Mouse (Mus musculus): Measurements from ENCODE around the gene Ctrb1. TPM values are rescaled to one million over a fixed set of nuclear protein-coding genes. Genes with fewer than 3 reads are reported as not detected.

Ctrb1 gene
- polyA plus RNA-seq, 1 experiment, result 0.29 TPM

DNA sequence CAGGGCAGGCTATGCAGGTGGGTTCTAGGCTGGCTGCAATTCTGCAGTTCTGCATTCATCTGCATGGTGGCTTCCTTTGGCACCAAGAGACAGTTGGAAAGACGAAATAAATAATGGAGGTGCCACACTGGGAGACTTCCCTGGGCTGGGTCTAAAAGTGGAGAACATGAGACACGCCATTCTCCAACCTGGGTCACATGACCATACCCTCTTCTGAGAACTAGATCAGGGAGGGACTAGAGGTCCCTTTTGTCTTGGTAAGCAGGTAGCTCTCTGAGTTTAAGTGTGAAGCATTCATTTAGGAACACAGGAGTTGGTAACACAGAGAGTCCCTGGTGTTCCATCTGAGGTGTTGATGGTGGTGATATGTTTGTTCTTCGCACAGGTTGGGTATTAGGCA, 9.4 kb upstream of the Ctrb1 start:
- no peak overlapping the region for H3K4me3 ChIP-seq (replicated peaks; ENCODE audit: insufficient read depth, low read depth, low read length)
- H3K4me1 ChIP-seq (ENCODE audit: control insufficient read depth, insufficient read depth, low read length), result peaks cover 8% of the 10 kb centered on the region
- H3K27me3 ChIP-seq (ENCODE audit: control insufficient read depth, insufficient read depth, low read length), result no peaks in the 10 kb centered on the region
- no peak overlapping the region for H3K27ac ChIP-seq (ENCODE audit: insufficient read depth, low read length)
- TF ChIP-seq POLR2A (IDR thresholded peaks at IDR 0.05; ENCODE audit: borderline replicate concordance, insufficient read depth, low read length) (no peak), CTCF (IDR thresholded peaks at IDR 0.05; ENCODE audit: borderline replicate concordance, insufficient read depth, low read depth, low read length) (no peak)
- WGBS, result 75% methylated on average over 3 of the region's 3 CpGs
- no peak for DNase-seq

DNA sequence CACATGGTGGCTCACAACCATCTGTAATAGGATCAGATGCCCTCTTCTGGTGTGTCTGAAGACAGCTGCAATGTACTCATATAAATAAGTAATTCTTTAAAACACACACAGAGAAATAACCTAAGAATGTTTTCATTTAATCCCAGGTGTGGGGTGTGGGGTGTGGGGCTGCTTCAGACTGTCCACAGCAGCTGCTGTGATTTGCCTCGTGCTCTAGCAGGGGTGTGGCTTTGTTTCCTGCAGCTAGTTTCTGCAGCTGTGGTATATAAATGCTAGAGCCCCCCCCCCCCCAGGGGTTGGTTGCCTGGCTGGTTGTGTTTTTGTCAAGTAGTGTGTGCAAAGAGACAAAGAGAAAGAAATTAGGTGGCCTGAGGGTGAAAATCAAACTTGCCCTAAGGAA, 8.2 kb upstream of the Ctrb1 start:
- Histone ChIP-seq H3K27me3 (ENCODE audit: control insufficient read depth, insufficient read depth, low read length) (no peaks in the 10 kb centered on the region), H3K27ac (ENCODE audit: insufficient read depth, low read length) (no peak overlapping the region), H3K4me3 (replicated peaks; ENCODE audit: insufficient read depth, low read depth, low read length) (no peak overlapping the region), H3K4me1 (ENCODE audit: control insufficient read depth, insufficient read depth, low read length) (no peaks in the 10 kb centered on the region)
- DNase-seq, result no peak
- TF ChIP-seq CTCF (IDR thresholded peaks at IDR 0.05; ENCODE audit: borderline replicate concordance, insufficient read depth, low read depth, low read length) (no peak), POLR2A (IDR thresholded peaks at IDR 0.05; ENCODE audit: borderline replicate concordance, insufficient read depth, low read length) (no peak)
- 38% methylated on average over 1 of the region's 1 CpGs for WGBS

DNA sequence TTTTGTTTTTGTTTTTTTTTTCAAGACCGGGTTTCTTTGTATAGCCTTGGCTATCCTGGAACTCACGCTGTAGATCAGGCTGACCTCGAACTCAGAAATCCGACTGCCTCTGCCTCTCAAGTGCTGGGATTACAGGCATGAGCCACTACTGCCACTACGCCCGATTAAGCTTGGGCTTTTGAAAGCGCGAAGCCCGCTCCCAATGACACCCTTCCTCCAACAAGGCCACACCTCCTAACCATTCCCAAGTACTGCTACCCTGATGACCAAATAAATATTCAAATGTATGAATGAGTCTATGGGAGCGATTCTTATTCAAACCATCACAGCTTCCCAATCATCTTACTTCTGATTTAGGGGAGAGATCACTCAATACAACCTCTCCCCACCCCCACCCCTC, 6.8 kb upstream of the Ctrb1 start:
- H3K4me3 ChIP-seq (replicated peaks; ENCODE audit: insufficient read depth, low read depth, low read length), result no peak overlapping the region
- no peaks in the 10 kb centered on the region for H3K4me1 ChIP-seq (ENCODE audit: control insufficient read depth, insufficient read depth, low read length)
- WGBS, result 80% methylated on average over 10 of the region's 10 CpGs

DNA sequence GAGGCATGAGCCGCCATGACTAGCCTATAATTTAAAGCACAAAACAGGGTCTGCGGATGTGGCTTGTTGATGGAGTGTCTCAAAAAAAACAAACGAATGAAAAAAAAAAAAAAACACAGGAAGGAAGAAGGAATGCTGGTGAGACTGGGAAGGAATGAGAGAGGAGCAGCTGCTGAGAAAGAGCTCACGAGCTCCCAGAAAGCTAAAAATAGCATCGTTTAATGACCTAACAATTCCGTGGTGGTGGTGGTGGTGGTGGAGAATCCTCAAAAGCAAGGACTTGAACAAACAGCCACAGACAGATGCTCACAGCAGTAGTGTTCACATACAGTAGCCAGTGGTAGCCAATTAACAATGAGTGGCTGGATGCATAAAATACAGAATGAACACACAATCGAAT, 4.6 kb upstream of the Ctrb1 start:
- no peak overlapping the region for H3K27ac ChIP-seq (ENCODE audit: insufficient read depth, low read length)
- DNase-seq, result no peak
- no peaks in the 10 kb centered on the region for H3K27me3 ChIP-seq (ENCODE audit: control insufficient read depth, insufficient read depth, low read length)
- WGBS, result 53% methylated on average over 7 of the region's 7 CpGs
- TF ChIP-seq CTCF (IDR thresholded peaks at IDR 0.05; ENCODE audit: borderline replicate concordance, insufficient read depth, low read depth, low read length) (no peak), POLR2A (IDR thresholded peaks at IDR 0.05; ENCODE audit: borderline replicate concordance, insufficient read depth, low read length) (no peak)
- H3K4me3 ChIP-seq (replicated peaks; ENCODE audit: insufficient read depth, low read depth, low read length), result no peak overlapping the region
- no peaks in the 10 kb centered on the region for H3K4me1 ChIP-seq (ENCODE audit: control insufficient read depth, insufficient read depth, low read length)

More for the DNA sequence above, 6.8 kb upstream of the Ctrb1 start:
- no peaks in the 10 kb centered on the region for H3K27me3 ChIP-seq (ENCODE audit: control insufficient read depth, insufficient read depth, low read length)
- no peak for DNase-seq
- H3K27ac ChIP-seq (ENCODE audit: insufficient read depth, low read length), result no peak overlapping the region
- TF ChIP-seq POLR2A (IDR thresholded peaks at IDR 0.05; ENCODE audit: borderline replicate concordance, insufficient read depth, low read length), result no peak
- TF ChIP-seq CTCF (IDR thresholded peaks at IDR 0.05; ENCODE audit: borderline replicate concordance, insufficient read depth, low read depth, low read length), result no peak

DNA sequence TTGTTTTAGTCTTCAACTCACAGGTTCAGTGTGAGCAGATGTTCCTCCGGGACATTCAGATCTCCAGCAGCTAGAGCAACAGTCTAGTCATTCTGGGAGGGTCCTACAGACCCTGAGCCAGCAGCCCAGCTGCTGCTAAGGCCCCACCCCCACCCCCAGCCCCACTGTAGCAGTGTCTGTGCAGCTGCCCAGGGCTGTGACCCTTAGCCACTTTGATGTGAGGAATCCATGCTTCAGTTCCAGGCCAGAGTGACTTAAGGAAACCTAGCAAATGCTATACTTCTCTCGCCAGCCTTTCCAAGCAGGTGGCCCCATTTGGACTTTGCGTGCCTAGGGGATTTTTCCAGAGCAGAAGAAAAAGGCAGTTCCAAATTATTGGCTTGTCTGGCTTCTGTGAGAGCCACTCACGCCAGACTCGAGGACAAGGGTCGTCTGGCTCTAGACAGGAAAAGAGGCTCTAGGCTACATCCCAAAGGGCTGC, 2.5 kb upstream of the Ctrb1 start:
- DNase-seq, result no peak
- no peak for TF ChIP-seq CTCF (IDR thresholded peaks at IDR 0.05; ENCODE audit: borderline replicate concordance, insufficient read depth, low read depth, low read length)
- no peak for TF ChIP-seq POLR2A (IDR thresholded peaks at IDR 0.05; ENCODE audit: borderline replicate concordance, insufficient read depth, low read length)
- H3K4me1 ChIP-seq (ENCODE audit: control insufficient read depth, insufficient read depth, low read length), result no peaks in the 10 kb centered on the region
- H3K4me3 ChIP-seq (replicated peaks; ENCODE audit: insufficient read depth, low read depth, low read length), result no peak overlapping the region
- no peaks in the 10 kb centered on the region for H3K27me3 ChIP-seq (ENCODE audit: control insufficient read depth, insufficient read depth, low read length)
- H3K27ac ChIP-seq (ENCODE audit: insufficient read depth, low read length), result no peak overlapping the region
- 23% methylated on average over 6 of the region's 6 CpGs for WGBS

DNA sequence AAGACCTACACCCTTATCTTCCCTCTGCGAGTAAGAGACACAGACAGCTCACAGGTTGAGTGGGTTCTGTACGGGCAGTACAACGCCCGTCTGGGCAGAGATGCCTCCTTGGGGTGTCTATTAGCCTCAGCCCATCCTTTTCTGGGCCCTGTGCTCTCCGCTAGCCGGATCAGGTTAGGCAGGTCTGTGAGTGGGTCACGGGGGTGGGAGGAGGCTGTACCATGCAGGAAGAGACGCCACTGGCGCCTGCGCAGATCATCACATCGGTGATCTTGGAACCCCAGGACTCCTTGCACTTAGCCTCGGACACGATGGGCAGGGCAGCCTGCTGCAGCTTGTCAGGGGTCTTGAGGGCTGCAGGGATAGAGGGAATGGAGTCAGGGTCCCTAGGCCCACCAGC, 3.9 kb downstream of the Ctrb1 start:
- Histone ChIP-seq H3K4me3 (replicated peaks; ENCODE audit: insufficient read depth, low read depth, low read length) (no peak overlapping the region), H3K27me3 (ENCODE audit: control insufficient read depth, insufficient read depth, low read length) (no peaks in the 10 kb centered on the region), H3K4me1 (ENCODE audit: control insufficient read depth, insufficient read depth, low read length) (no peaks in the 10 kb centered on the region), H3K27ac (ENCODE audit: insufficient read depth, low read length) (no peak overlapping the region)
- no peak for DNase-seq
- 81% methylated on average over 13 of the region's 13 CpGs for WGBS
- no peak for TF ChIP-seq CTCF (IDR thresholded peaks at IDR 0.05; ENCODE audit: borderline replicate concordance, insufficient read depth, low read depth, low read length)
- no peak for TF ChIP-seq POLR2A (IDR thresholded peaks at IDR 0.05; ENCODE audit: borderline replicate concordance, insufficient read depth, low read length)

DNA sequence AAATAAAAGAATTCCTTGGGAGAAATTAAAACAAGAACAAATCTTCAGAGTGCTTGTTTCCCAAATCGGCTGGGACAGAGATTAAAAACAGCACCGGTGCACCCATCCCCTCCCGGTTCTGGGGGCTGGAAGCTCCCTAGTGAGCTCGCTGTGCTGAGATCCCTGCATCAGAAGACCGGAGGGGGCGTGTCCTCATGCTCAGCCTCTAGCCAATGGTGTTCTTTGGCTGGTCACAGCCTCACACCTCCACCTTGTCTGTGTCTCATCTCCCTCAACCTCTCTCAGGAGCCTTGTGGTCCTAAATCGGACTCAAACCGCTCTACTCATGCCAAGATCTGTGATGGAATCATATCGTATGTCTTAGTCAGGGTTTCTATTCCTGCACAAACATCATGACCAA, 8.3 kb downstream of the Ctrb1 start:
- Histone ChIP-seq H3K27me3 (ENCODE audit: control insufficient read depth, insufficient read depth, low read length) (no peaks in the 10 kb centered on the region), H3K4me3 (replicated peaks; ENCODE audit: insufficient read depth, low read depth, low read length) (no peak overlapping the region), H3K27ac (ENCODE audit: insufficient read depth, low read length) (no peak overlapping the region), H3K4me1 (ENCODE audit: control insufficient read depth, insufficient read depth, low read length) (no peaks in the 10 kb centered on the region)
- WGBS, result 57% methylated on average over 9 of the region's 9 CpGs
- DNase-seq, result no peak
- TF ChIP-seq POLR2A (IDR thresholded peaks at IDR 0.05; ENCODE audit: borderline replicate concordance, insufficient read depth, low read length) (no peak), CTCF (IDR thresholded peaks at IDR 0.05; ENCODE audit: borderline replicate concordance, insufficient read depth, low read depth, low read length) (no peak)

DNA sequence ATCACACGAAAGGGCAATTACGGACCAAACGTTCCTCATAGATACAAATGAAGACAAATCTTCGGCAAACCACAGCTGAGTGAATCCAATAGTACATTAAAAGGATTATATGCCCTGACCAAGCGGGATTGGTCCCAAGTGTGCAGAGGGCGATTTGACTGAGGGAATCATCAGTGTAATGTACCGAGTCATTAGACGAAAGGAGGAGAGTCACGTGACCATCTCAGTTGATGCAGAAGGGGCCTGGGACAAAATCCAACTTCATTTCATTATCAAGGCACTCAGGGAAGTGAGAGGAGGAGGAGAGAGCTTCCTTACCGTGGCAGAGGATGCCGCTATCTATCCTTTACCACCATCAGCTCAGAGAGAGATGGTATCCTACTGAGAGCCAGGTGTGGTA, 9.7 kb downstream of the Ctrb1 start:
- DNase-seq, result no peak

More for the DNA sequence above, 9.7 kb downstream of the Ctrb1 start:
- Histone ChIP-seq H3K4me3 (replicated peaks; ENCODE audit: insufficient read depth, low read depth, low read length) (no peak overlapping the region), H3K27ac (ENCODE audit: insufficient read depth, low read length) (no peak overlapping the region), H3K4me1 (ENCODE audit: control insufficient read depth, insufficient read depth, low read length) (no peaks in the 10 kb centered on the region), H3K27me3 (ENCODE audit: control insufficient read depth, insufficient read depth, low read length) (no peaks in the 10 kb centered on the region)
- no peak for TF ChIP-seq POLR2A (IDR thresholded peaks at IDR 0.05; ENCODE audit: borderline replicate concordance, insufficient read depth, low read length)
- WGBS, result 33% methylated on average over 11 of the region's 11 CpGs

Data from cerebellum, adult 2 months (tissue).